Mouse (Mus musculus) left cerebral cortex, adult 8-10 months (tissue): Measurements from ENCODE around the gene Dnah7a. TPM values are rescaled to one million over a fixed set of nuclear protein-coding genes. Genes with fewer than 3 reads are reported as not detected.
"Not testable (repeated sequence)": the region's sequence is repeated elsewhere in the genome, so short reads cannot be mapped to it uniquely, and the experiment has no call there.

ENCODE experiments used
- DNase-seq, 2 experiments: peaks; one replicate each; pipeline ENCODE4 v3.0.0; 2022; ENCODE audit warnings: low spot score in 2 of 2
- total RNA-seq, 4 experiments: library from RNA; stranded (reverse); gene quantifications; 2 replicates each; pipeline ENCODE4 v1.2.4; 2022

The Dnah7a gene
- total RNA-seq, result 1 to 10 TPM; 4.9 to 7.5 (median 6.8) TPM

- DNase-seq, result peak; percentile 46 to 52
These were observed at the start of gene Dnah7a for GRCm38 (mm10) chr1:53706431-53707361. Gene Dnah7a (minus strand): TSS chr1:53706784.

GRCm38 (mm10) chr1:53753501-53753900, 46.9 kb upstream of the Dnah7a start:
- DNase-seq, result not testable (repeated sequence)

DNA sequence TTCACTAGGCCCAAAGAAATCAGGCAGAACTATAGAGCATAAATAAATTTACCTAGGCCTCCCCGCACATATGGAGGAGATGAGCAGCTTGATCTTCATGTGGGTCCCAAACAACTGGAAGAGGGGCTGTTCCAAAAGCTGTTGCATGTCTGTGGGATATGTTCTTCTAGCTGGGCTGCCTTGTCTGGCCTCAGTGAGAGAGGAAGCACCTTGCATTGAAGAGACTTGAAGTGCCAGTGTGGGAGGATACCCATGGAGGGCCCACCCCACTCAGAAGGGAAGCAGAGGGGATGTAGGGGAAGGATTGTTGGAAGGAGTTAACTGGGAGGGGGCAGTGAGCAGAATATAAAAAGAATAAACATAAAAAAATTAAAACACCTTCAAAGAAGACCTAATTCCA, 44.6 kb upstream of the Dnah7a start:
- no peak for DNase-seq

GRCm38 (mm10) chr1:53750697-53751096, 44.1 kb upstream of the Dnah7a start:
- not testable (repeated sequence) for DNase-seq

- not testable (repeated sequence) for DNase-seq
These were observed 43.3 kb upstream of the Dnah7a start for GRCm38 (mm10) chr1:53749881-53750385.

DNA sequence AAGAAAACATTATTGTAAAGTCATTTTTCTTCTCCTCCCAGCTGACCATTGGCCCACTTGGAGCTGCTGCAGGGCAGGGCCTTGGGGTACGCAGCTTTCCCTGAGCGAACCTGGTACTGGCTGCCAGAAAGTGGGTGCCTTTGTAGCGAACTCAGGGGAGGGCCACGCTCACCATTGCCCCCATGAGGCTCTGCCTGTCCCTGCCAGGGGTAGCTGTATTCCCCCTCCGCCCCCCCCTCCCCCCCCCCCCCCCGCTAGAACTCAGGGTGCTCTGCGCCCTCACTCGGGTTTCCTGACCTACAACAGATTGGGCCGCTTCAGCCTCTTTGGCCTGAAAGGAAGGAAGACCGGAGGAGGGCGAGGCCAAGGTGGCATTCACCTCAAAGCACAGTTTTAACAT, 42.0 kb upstream of the Dnah7a start:
- no peak for DNase-seq

- DNase-seq, result no peak
These were observed 39.4 kb upstream of the Dnah7a start for GRCm38 (mm10) chr1:53746001-53746400.

DNA sequence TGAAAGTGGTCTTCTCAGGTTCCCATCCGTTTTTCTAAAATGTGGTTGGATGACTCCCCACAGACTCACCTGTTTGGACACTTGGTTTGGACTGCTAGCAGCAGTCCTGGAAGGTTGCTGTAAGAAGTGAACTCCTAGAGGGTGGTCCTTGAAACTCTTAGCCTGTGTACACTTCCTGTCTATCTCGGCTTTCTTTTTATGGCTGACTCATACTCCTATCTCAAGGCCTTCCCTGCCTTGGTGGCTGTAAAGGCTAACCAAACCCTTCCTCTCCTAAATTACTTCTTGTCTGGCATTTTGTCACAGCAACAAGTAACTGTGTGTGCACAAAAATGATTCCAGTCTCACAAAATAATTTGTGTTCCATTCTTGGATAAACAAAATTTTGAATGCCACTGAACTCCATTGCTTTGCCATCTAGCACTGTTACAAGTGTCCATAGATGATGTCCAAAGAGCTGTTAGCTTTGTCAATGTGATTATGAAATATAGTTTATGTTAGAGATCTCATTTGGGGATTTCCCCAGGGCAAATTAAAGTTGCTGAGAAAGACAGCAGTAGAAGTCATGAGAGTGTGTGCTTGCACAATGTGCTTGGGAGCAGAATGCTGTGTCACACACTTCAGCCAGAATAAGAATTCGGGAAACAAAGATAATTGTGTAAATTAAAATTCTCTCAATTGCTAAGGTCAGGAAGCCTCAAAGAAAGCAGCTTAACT, 35.3 kb upstream of the Dnah7a start:
- no peak for DNase-seq

- DNase-seq, result no peak
These were observed 34.3 kb upstream of the Dnah7a start for GRCm38 (mm10) chr1:53740777-53741336.

DNA sequence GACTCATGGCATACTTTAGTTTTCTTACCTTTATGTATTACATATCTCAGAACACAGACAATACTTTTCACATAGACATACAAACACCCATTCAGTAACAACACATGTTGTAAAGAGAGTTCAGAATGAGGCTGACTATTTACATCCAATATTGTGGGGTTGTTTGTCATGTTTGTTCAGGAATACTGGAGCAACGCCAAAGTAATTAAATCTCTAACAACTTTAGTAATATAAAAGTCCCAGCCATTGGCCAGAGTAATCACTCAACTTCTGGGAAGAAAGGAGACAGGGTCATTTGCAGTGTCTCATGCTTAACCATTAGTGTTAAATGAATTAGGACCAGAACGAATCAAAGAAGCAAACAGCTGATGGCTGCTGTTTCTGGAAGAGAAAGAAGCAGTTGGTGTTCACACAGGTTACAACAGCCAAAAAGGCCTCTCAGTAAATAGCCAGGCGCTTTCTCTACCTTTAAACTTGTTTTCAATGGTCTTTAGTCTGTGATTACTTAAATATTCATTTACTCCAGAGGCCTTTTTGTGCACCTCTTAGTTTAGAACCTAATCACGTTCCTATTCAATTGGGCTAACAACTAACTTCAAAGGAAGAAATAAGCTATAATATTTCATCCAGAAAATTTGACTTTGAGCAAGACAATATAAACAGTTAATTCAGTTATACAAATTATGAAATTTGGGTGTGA, 33.6 kb upstream of the Dnah7a start:
- DNase-seq, result not testable (repeated sequence)

DNA sequence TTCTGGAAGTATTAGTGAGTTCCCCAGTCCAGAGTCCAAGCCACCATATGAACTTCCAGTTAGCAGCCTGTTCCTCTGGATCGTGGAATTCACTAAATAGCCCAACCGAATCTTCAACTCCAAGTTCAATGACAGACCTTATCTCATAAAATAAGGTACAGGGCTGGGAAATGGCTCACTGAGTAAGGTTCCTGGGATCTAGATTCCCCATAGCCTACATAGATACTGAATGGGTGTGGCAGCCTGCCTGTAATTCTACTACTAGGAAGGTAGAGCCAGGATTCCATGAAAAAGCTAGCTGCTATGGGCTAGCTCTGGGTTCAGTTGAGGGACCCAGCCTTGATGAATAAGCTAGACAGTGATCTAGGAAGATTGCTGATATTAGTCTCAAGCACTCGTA, 30.0 kb upstream of the Dnah7a start:
- DNase-seq, result no peak

DNA sequence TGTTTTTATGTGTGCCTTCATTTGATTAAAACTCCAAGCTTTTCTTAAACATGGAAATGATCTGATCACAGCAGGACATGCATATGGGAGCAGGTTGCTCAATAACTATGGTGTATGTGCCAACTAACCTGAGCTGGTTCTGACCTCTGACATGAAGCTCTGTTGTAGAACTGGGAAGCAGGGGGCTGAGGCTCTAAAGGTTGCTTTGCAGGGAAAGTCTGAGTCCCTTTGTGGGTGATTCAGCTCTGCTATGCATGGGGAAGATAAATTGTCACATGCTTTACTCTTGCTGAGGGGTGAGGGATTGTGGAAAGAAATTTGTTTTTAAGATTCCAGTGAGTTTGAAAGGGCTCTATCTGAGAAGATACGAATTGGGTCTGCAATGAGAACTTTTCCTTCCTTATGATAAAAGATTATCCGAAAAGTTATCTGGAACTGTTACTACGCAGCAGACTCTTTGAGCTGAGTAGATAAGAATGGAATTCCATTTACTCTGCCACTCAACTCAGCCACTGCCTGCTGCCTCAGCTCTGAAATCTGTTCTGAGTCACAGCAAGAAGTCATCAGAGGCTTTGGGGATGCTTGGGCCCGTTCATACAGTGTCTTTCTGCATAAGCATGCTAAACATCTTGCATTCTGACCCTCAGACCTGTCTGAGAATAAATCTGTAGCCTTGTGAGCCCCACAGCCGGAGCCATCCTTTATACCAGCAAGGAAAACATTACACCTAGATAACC, 22.1 kb upstream of the Dnah7a start:
- DNase-seq, result no peak

GRCm38 (mm10) chr1:53726883-53727282, 20.3 kb upstream of the Dnah7a start:
- DNase-seq, result no peak

DNA sequence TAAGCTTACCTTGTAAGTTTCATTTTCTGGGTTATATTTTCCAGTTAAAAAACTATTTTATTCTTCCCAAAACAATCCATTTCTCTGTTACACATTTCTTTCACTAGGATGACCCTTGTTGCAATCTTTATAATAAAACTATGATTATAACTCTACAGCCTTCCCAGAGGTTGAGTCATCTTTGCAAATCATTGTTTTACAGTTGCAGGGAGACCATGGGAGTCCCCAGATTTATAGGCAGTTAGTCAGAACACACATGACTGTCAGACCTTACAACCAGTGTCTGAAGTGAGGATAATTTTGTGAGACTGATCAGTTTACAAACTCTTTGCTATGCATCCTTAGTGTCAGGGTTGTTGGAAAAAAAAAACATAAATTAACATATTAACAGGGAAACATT, 14.8 kb upstream of the Dnah7a start:
- no peak for DNase-seq

DNA sequence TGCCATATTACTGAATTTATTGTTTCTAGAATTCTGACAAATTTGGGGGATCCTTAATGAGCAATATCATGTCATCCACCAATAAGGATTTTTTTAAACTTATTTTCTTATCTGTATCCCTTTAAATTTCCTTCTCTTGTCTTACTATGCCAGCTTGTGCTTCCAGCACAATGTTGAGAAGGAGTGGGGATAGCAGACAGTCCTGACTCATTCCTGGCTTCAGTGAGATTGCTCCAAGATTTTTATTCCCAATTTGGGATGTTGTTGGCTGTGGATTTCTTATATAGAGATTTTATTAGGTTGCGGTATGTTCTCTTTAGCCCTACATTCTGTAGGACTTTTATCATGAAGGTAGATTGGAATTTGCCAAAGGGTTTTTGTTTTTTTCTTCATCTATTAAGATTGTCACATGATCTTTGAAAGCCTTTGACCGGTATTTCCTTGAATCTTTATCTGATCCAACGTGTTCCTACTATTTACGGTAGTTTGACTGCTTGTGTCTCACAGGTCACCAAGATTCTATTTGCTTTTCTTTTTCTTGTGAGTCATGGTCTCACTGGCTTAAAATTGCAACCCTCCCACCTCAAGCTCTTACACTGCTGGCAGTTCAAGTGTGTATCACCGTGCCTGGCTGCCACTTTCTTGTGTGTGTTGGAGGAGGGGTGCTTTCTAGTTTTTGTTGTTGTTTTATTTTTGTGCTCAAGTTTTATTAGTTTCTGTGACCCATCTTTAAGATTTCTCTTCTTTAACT, 14.2 kb upstream of the Dnah7a start:
- no peak for DNase-seq

DNA sequence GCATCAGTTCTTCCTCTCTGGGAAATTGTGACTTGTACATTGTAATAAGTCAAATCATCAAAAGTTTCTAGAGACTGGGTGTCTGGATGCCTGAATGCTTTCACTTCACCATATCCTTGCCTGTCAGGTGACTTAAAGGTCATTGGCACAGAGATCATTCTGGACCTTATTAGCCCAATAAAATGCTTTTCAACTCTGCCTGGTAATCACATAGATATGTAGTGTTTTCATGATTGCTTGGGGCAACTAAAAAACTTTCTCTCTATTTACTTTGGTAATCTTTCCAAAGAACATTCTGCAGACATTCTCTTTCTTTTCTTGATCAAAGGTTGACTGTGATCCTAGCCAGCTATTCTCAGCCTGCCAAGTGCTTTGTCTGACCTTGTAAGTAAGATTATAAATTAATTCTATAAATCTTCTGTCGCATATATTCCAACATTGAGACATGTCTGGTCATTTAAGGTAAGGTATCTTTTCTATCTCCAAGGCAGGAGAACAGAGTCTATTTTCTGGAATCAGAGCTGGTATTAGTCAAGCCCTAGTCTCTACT, 9.5 kb upstream of the Dnah7a start:
- no peak for DNase-seq

DNA sequence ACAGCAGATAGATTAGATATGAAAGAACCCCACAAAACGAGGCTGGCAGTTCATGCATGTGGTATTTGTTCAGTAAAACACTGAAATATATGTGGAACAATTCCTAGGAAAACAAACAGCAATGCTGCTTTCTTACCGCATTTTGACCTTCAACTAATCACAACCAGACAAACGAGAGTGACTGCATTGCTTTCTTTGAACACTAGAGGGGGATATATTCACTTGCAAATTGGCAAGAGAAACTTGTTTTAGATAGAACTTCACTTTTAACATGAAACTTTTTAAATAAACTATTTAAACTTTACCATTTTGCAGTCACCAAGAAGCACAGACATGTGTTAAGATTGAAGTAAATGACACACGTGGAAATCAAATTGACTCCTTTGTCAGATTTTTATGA, 8.9 kb upstream of the Dnah7a start:
- no peak for DNase-seq

DNA sequence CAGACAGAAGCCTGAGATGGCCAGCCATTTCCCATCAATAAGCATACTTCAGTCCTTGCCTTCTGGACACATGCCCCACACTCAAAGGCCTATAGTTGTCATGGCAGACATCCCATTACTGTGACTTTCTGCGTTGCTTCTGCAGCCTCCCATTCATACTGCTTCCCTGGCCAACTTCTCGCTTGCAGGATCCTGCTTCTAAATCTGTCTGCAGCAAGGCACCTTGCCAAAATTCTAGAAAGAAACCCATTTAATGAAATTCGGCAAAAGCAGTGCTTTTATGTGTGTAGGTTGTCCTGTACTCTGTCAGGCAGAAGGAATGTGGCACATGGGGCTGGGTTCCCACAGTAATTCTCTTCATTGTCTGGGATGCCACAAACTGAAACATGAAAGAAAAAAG, 6.8 kb upstream of the Dnah7a start:
- peak; percentile 6 to 59 for DNase-seq

GRCm38 (mm10) chr1:53711069-53711468, 4.5 kb upstream of the Dnah7a start:
- DNase-seq, result no peak

- not testable (repeated sequence) for DNase-seq
These were observed 3.0 kb upstream of the Dnah7a start for GRCm38 (mm10) chr1:53709602-53710001.
